Mouse (Mus musculus) layer of hippocampus, adult 9-10 months (tissue): Measurements from ENCODE around the gene Dll3.

Source experiments
- DNase-seq: peaks from one replicate; pipeline ENCODE4 v3.0.0; 2022; ENCODE audit warnings: low spot score

Gene Dll3

DNA sequence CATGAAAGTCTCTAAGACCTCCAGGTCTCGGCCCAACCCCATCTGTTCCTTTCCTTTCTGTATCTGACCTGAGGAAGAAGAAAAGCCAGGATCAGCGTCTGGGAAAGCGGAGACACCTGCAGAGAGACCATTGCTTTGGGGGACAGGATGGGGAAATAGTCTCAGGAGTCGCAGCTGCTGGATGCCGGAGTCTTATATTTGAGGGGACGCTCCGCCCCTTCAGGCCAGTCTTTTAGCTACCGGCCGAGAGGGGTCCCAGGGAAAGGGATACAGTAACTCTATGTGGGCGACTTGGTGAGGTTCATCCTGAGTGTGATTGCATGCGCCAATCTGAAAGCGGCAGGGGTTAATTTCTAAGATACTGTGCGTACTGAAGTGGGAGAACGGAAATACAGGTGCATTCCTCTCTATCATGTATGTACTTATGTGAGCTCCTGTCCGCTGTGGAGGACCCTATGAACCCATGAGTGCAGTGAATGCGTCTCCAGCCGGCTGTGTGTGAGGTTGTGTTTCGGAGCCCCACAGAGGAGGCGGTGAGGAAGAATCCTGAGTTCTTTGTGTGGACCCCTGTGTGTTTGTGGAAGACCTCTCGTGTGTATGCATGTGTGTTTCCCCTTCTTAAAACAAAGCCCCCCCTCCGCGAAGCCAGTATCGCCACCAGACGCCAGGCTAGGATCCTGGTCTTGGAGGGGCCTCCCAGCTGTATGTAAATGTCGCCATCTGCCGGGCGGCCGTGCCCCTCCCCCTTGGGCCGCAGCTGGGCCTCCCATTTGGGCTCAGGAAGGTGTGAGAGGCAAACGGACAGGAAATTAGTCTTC is at the start of gene Dll3:
TSS of gene Dll3 (minus strand) at position 623 of the 818 bp plus-strand sequence.
- DNase-seq: no peak

DNA sequence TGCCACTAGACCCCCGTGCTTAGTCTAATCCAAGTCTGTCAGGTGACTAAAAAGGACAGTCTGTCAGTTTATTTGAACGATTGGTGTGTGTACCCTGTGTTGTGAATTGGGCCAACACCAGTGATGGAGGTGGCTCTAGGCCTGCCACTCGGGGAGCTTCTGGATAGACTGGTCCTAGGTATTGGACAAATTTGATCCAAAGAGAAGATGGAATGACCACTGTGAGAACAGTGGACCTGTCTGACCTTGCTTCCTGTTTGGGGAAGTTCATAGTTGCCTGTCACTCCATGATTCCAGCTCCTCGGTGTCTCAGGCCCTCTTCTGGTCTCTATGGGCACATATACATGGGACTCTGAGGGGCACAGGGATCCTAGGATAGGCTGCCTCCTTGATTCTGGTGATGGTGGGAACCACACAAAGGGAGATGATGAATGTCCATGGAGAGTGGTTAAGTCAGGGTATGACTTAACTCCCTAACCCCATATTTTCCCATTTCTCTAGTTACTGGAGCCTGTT is 49.7 kb upstream of the Dll3 start:
- no peak for DNase-seq

DNA sequence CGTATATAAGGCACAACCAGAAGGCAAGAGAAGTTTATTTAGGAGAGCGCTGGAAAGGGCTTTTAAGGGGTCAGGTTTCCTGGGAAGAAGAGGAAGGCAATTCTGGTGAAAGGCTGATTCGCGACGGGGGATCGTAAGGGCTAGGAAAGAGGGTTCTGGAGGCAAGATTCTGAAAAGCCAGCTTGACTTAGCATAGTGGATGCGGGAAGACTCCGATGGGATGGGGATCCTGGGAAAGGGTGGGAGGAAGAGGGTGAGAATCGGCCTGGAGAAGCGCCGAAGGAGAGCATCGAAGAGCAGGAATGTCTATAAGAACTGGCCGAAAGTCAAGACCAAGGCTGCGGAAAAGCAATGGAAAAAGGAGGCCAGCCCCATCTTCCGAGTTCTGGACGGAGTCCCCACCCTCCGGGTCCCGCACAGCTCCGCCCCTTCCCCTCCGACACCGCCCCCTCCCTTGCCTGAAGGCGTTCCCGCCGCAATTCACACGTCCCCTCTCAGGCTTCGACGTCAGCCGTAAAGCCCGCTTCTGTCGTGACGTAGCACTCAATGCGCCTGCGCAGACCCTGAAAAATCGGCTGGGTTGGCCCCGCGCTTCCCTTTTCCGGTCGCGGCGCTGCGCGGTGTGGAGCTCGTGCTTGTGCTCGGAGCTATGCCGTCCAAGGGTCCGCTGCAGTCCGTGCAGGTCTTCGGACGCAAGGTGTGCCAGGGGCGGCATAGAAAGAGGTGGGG is 48.3 kb upstream of the Dll3 start, which contains the start of gene Rps16:
TSS of gene Rps16 (plus strand) at position 498 of the 729 bp plus-strand sequence.
- peak; percentile 88 for DNase-seq

DNA sequence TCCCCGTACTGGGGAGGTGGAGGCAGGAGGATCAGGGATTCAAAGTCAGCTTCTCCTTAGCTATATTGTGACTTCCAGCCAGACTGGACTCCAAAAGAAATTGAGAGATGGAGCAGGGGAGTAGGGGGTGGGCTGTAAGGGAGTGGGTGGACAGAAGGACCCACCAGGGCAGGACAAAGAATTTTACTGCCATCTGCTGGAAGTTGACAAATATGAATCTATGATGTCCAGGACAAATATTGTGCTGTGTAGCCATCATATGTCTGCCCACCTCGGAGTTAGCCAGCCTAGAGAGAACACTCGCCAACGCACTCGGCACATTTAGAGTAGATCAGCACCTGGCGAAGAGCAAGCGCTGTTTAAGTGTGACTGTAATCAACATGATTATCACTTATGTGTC is 46.6 kb upstream of the Dll3 start:
- DNase-seq: no peak

DNA sequence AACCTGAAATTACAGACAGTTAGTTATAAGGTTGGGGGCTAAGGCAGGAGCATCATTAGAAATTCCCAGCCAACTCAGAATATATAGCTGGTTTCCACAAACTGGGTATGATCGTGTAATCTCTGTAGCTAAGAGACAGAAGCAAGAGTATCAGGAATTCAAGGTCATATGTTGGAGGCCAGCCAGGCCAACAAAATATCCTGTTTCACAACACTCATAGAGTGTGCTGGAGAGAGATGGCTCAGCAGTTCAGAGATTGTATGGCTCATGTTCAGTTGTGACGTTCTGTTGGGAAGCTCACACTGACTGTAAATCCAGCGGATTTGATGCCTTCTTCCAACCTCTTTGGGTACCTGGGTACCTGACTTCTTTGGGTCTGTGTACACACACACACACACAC is 45.7 kb upstream of the Dll3 start:
- no peak for DNase-seq

DNA sequence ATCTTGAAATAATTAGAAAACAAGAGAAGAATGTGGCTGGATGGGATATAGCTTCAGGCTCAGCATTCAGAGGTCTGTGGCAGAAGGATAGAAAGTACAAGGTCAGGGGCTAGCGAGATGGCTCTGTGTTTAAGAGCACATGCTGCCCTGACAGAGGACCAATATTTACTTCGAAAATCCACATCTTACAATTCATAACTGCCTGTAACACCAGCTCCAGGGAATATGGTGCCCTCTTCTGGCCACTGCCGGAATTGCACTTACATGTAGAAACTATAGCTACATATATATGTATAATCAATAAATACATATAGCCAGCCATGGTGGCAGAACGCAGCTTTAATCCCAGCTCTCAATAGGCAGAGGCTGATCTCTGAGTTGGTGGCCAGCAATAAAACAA is 42.6 kb upstream of the Dll3 start:
- DNase-seq: no peak

DNA sequence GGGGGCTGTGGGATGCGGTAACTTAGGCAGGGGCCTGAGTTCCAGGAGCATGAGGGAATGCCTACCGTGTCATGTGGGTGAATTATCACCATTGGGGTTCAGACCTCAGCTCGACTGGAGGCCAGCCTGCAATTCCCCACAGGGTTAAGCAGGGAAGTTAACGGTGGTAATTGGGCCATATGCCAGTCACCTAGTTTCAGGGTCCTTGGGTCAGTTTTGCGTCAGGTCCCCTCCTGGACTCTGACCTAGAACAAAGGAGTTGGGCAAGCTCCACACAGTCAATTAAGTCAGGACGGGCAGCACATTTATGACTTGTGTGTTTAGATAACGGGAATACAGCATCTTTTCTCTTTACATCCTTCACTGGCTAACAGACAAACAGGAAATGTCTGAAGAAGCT is 39.3 kb upstream of the Dll3 start:
- DNase-seq: no peak

DNA sequence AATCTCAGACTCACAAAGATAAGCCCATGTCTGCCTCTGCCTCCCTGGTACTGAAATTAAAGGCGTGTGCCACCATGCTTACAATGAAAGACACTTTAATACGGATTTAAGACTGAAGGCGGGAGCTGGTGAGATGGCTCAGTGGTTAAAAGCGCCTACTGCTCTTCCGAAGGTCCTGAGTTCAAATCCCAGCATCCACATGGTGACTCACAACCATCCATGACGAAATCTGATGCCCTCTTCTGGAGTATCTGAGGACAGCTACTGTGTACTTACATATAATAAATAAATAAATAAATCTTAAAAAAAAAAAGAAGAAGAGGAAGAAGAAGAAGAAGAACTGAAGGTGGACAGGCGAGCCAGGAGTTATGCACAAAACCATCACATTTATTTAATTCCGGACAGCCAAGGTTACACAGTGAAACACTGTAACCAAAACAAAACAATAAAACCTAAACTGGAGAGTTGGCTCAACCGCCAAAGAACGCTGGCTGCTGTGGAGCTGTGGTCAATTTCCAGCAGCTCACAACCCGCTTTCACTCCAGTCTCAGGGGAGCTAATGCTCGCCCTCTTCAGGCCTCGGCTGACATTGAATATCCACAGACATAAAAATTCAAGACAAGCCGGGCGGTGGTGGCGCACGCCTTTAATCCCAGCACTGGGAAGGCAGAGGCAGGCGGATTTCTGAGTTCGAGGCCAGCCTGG is 37.3 kb upstream of the Dll3 start:
- no peak for DNase-seq

DNA sequence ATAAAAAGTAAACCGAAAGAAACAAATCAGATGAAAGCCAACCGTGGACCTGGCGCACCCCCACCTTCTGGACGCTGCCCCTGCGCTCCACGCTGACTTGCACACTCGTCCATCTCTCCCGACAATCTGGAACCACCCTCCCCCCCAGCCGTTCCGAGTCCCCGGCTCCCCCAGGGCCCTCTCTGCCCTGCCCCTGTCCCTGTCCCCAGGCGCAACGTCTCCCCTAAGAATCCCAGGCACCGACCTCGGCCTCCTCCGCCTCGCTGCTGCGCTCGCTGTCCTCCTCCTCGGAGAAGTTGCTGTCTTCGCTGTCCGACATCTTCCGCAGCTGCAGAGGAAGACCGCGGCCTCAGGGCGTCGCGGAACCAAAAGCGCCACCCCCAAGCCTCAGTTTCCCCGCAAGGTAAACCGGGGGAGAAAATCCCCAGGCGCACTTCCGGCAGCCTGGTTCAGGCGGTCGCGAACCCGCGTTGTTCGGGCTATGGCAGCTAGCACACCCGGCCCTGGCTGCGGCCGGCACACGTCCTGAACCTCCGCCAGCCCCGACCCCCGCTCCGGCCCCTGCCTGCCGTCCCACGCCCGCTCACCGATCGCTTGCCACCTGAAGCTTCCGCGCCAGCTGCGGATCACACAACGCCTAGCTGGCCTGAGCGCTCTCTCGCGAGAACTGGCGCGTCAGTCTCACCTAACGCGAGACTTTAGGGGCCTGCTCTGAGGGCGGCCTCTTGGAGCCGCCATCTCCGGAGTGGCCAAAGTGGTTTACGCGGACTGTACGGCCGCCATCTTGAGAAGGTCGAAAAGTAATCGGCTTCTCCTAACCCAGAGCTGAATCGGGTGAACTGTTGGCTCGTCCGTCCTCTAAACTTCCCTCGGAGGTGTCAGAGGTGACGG is 36.3 kb upstream of the Dll3 start, which contains the start of gene Supt5:
TSS of gene Supt5 (minus strand) at position 639 of the 891 bp plus-strand sequence.
- DNase-seq: peak; percentile 90

DNA sequence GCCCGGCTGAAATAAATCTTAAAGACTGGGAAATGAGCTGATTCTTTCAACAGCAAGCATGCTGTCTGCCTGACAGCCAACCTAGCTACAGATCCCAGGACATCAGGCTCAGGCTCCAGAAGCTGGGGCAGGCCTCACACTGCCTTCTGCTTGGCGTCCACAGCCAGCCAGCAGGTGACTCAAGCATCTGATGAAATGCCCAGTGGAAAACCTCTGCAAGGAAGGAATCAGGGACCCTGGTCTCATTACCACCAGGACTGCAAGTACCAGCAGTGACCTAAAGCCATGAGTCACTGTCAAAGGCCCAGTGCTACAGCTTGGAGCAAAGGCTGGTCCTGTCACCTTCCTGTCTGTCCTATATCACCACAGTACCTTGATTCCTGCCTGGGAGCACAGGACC is 33.4 kb upstream of the Dll3 start:
- DNase-seq: no peak

DNA sequence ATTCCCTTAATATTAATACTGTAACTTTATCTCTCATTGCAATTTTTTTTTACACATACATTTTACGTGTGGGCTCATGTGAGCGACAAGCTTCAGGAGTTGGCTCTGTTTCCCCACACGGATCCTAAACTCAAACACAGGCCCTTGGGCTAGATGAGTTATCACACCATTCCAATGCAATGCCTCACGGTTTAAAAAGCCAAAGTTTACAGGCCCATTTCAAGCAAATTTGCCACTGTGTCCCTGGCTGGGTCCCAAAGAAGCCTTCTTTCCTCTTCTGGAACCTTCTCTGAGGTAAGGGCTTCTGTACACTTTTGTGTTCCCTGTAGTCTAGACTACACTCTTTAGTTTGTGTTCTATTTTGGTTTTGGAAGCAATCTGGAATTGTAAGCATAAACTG is 32.5 kb upstream of the Dll3 start:
- DNase-seq: no peak

DNA sequence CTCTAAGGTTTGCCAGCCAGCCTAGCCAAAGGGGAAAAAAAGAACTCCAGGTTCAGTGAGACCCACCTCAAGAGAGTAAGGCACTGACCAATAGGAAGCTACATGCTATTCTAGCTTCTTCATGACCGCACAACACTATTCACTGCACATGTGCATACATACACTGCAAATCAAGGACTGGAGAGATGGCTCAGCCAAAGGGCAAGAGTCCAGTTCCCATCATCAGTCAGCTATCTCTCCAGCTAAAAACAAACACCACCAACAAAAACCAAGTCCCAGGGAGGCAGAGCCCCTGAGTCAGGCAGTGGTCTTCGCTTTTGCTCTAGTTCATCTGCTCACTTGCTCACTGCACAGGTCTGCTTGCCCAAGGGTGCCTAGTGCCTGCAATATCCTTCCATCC is 26.2 kb upstream of the Dll3 start:
- DNase-seq: no peak

DNA sequence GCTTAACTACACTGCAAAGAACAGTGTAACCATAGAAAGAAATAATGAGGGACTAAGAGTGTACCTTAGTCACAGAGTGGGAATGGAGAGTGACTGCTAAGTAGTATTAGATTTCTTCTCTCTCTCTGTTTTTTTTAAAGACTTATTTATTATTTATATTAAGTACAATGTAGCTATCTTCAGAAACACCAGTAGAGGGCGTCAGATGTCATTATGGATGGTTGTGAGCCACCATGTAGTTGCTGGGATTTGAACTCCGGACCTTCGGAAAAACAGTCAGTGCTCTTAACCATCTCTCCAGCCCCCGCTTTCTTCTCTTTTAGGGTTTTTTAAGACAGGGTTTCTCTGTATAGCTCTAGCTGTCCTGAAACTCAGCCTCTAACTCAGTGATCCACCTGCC is 24.4 kb upstream of the Dll3 start:
- DNase-seq: no peak

DNA sequence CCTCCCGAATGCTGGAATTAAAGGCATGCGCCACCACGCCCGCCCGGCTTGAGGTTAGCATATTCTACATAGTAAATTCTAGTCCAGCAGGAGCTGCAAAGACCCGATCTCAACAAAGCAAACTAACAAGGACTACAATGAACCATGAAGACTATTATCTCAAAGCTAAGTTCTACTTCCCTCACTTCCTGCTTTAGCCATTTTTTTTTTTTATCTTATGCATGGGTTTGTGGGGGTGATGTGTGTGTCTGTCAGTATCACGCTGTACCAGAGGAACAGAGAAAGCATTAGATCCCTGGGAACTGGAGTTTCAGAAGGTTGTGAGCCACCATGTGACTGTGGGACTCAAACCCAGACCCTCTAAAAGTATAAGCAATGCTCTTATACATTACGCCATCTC is 23.3 kb upstream of the Dll3 start:
- DNase-seq: no peak

DNA sequence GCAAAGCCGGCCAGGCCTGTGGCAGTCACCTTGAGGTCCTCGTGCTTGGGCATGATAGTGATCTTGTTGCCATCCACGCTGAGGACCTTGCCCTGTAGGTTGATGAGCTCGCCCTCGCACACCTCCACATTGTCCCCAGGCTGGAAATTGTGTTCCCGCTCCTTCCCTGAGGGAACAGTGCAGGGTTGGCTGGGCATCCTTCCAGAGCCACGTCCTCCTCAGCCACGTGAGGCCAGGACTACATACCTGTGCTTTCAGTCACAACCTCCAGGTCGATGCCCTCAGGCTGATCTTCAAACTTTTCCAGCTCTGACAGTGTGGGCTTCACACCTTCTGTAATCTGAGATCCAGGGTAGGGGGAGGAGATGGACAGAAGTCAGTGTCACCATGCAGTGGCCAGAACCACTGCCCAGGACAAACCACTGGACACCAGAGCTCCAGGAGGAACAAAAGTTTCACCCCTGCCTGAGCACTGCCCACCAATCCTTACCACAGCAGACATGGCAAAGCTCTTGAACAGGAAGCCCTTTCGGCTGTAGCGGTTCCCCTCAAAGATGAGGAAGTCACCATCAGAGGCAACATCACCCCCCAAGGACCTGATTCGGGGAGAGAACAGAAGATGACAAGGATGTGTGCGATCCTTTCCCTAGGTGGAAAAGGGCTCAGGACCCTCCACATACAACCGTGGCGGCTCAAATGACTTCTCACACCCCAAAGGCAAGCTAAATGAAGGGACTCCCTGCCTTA is 20.1 kb upstream of the Dll3 start:
- no peak for DNase-seq

DNA sequence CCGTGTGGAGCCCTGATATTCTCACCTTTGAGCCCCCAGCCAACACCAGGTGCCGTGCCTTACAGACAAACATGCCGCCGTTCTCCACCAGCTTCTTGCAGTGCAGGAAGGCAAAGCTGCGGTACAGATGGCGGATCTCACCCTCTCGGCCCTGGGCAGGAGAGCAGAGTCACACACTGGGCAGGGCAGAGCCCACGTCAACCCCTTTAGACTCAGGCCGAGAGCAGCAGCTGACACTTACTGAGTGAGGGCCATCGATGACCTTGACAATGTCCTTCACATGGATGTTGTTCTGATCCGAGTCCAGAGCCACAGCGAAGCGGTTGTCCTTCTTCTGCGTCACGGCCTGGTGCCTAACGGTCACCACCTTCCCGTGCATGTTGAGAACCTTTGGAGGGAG is 16.7 kb upstream of the Dll3 start:
- no peak for DNase-seq

DNA sequence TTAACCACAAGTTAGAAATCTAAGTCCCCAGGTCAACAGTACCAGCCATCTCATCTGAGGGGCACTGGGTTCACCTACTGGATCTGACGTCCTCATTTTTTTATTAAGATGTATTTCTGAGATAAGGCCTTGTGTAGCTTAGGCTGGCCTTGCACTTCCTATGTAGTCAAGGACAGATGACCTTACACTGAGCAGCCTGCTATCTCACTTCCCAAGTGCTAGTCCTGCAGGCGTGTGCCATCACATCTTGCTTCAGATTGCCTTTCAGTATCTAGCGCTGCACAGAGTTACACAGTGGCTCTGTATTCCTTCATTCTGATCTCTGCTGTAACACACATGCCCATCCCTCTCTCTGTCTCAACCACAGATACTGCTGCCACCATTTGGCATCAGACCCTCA is 16.0 kb upstream of the Dll3 start:
- no peak for DNase-seq

DNA sequence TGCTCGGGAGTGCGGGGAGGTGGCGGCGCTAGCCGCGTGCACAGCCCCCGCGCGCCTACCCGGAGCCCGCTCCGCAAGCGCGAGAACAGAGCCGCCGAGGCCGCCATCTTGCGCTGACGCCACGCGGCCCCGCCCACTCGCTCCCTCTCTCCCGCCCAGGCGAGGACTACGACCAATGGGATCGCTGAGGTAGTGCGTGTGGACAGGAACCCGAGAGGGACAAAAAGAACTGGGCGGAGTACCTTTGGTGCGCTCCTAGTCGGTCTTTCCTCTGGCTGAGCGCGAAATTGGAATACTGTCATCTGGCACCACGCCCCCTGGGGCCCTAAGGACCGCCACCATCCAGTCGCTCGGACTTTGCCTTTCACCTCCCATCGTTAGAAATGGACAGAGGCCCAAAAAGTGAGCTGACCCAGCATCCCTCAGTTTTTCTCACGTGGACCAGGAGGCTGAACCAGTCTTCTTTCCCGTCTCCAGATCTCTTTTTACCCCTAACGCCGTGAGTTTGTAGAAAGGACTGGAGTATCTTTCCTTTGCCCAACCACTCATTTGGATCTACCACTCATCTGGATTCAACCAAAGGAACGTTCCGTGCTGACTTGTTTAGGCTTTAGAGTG is 10.0 kb upstream of the Dll3 start, which contains the start of gene Timm50:
TSS of gene Timm50 (minus strand) at position 147 of the 618 bp plus-strand sequence.
- DNase-seq: peak; percentile 94

DNA sequence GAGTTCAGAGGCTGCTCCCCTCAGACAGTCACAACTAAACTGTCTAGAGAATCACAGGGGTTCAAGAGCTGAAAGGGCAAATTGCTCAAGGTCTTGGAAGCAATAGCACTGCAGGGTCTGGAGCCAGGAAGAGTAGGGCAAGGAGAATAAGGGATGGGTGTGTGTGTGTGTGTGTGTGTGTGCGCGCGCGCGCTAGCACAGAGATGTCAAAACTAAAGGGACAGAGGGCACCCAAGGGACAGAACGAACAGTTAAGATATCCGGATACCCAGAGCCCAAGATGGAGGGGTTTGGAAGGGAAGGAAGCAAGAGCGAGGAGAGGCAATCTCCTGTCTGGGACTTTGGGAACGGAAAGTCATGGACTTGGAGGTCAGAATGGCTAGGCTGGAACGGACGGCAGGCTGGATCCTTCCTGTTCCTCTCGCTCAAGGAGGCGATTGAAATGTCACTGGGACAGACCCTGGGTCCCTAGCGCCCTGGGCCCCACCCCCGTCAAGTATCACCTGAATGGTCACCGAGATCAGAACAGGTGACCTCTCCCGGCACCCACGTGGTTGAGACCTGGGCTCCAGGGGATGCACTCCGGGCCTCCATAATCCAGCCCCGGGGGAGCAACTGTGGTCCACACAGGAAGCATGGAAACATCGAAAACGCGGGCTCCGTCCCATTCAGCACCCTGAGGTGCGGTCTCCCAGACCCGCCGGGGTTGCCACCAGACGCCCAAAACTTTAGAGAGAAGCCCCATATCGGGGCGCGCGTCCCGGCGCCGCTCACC is 9.3 kb upstream of the Dll3 start:
- DNase-seq: no peak
